8 mouse cellular contexts compared by ENCODE assay signal in the genomic region with DNA sequence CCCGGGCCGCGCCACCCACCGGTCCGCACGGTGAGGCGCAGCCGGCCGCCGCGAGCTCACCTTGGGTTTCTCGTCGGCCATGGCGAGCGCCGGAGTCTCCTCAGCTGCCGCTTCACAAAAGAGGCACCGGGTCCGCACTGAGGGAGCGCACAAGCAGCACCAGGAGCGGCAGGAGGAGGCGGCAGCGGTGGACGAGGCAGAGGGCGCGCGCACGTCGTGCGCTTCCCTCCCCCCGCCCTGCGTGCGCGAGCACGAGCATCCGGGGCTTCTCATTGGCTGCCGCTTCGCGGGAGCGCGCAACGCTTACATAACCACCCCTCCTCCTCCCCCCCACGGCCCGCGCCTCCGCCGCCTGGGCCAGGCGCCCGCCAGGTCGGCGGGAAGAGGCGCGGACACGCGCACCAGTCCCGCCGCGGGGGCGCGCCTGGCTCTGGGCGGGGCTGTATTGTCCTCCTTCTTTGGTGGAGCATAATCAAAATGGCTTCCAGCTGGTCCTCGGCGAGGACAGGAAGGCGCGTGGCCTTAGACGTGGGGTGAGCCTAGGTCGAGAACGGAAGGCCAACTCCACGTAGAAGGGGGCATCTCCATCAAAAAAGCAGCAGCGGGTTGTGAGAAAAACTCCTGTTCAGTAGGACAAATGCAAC. TPM values are rescaled to one million over a fixed set of nuclear protein-coding genes. Genes with fewer than 3 reads are reported as not detected.
DNase-seq lines count a peak whose midpoint lies in the region; ATAC-seq lines count a peak whose summit lies in the region.

A gene (minus strand): TSS at position 239 of the 644 bp plus-strand sequence.

- peaks cover 16% of the 10 kb centered on the region for H3K4me1 ChIP-seq in heart, embryonic 10.5 days
- H3K4me1 ChIP-seq in kidney, embryonic 15.5 days, result peaks cover 26% of the 10 kb centered on the region

- H3K9me3 ChIP-seq in heart, embryonic 10.5 days, result no peaks in the 10 kb centered on the region
- H3K9me3 ChIP-seq in kidney, embryonic 15.5 days (replicated peaks), result no peaks in the 10 kb centered on the region

- H3K27ac ChIP-seq in heart, embryonic 10.5 days, result peak within 1 kb of the TSS; percentile 97
- peak within 1 kb of the TSS; percentile 100 for H3K27ac ChIP-seq in kidney, embryonic 15.5 days

- 2% methylated on average over 64 of the region's 70 CpGs for WGBS in heart, embryonic 10.5 days
- under 1% methylated on average over 70 of the region's 70 CpGs for WGBS in kidney, embryonic 15.5 days

- peak; percentile 87 for ATAC-seq in erythroblast, adult 5-6 weeks (replicated peaks; ENCODE audit: low FRiP score, poor library complexity, severe bottlenecking)
- peak; percentile 93 for ATAC-seq in kidney, embryonic 15.5 days (replicated peaks; ENCODE audit: low FRiP score)
- peak; percentile 79 for ATAC-seq in monocyte, adult 5-6 weeks (replicated peaks; ENCODE audit: insufficient number of reproducible peaks, low FRiP score, low TSS enrichment, poor library complexity, severe bottlenecking)

- H3K4me3 ChIP-seq in heart, embryonic 10.5 days, result peak within 1 kb of the TSS; percentile 99
- peak within 1 kb of the TSS; percentile 99 for H3K4me3 ChIP-seq in kidney, embryonic 15.5 days (replicated peaks)

- peak within 1 kb of the TSS; percentile 99 for H3K9ac ChIP-seq in kidney, embryonic 15.5 days

- peaks cover 31% of the 10 kb centered on the region for H3K36me3 ChIP-seq in heart, embryonic 10.5 days
- H3K36me3 ChIP-seq in kidney, embryonic 15.5 days, result peaks cover 31% of the 10 kb centered on the region

- peak within 1 kb of the TSS; percentile 65 for H3K4me2 ChIP-seq in kidney, embryonic 15.5 days

- DNase-seq in B cell, adult 2 months, result peak; percentile 100
- peak; percentile 97 for DNase-seq in brain, adult 2 months (ENCODE audit: low read depth, low spot score)
- peak; percentile 96 for DNase-seq in heart, embryonic 10.5 days (ENCODE audit: low spot score)
- peak; percentile 99 for DNase-seq in liver
- DNase-seq in spleen, postnatal 4 days (ENCODE audit: low spot score in 2 of 2), result peak; percentile 99

- H3K27me3 ChIP-seq in heart, embryonic 10.5 days (ENCODE audit: insufficient read depth, poor library complexity, severe bottlenecking), result no peaks in the 10 kb centered on the region
- H3K27me3 ChIP-seq in kidney, embryonic 15.5 days, result no peaks in the 10 kb centered on the region

RNA-seq across cellular contexts. Expression of the gene that starts here (rescaled TPM):
- 126 and 222 TPM in 2 replicates for total RNA-seq in erythroblast, adult 5-6 weeks (2015; ENCODE audit: low replicate concordance)
- total RNA-seq in erythroblast, adult 5-6 weeks (2017; ENCODE audit: low replicate concordance), result 154 and 170 TPM in 2 replicates
- polyA plus RNA-seq in heart, embryonic 10.5 days (2016; fragmentation: Nextera tagmentation; extraction: Ambion mirVana), result 713 and 931 TPM in 2 replicates
- polyA plus RNA-seq in kidney, embryonic 15.5 days (2015; fragmentation: Nextera tagmentation; extraction: Ambion mirVana), result 1,007 and 1,133 TPM in 2 replicates
- total RNA-seq in monocyte, adult 5-6 weeks (2017), result 356 to 417 TPM (median 357 TPM) in 3 replicates

Comparison
In these comparisons a context has a peak if more than half of its experiments do, and no peak if none do; other contexts are left out.
1. Peak in every context shown above with its lines: DNase-seq, ATAC-seq, H3K4me3 ChIP-seq and H3K27ac ChIP-seq.